Mouse (Mus musculus): ENCODE results near the gene Psg20.
"Not testable (repeated sequence)": the region's sequence is repeated elsewhere in the genome, so short reads cannot be mapped to it uniquely, and the experiment has no call there.

Gene Psg20

DNA sequence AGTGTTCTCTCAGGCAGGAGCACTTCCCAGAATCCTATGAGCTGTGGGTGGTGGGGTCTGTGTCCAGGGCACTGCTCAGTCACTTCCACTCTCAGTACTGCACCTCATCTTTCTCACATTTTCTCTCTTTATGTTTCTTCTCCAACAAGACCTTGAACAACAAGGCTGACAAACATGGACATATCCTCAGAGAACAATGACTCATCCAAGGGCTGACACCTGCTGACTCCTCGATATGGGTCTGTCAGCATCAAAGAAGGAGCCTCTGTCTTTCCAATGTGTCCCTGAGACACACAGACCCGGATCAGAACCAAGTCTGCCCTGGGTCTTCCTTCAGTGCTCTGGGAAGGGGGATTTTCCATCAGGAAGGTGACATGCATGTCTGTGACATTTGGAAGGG, at the start of gene Psg20:
Gene Psg20, minus strand, starts transcription at position 101 of the 400 bp plus-strand sequence.
- no peak for DNase-seq (ENCODE audit: low spot score)

DNA sequence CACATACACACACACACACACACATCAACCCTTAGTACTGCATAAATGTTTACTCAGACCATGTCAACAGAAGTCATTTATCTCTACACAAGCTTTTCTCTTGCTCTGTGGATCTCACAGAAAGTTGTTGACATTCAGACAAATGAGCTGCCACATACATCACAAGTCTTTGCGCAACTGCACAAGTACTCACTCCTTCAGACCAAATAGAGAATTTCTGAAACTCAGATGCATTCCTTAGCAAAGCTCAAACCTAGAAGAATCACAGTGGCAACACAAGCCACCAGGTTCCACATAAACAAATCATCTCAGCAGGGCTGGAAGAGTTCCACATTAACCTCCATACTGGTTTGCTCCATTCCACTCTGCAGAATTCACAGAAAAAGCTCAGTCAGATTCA, 48.5 kb upstream of the Psg20 start:
- DNase-seq (ENCODE audit: low spot score): no peak

- DNase-seq (ENCODE audit: low spot score): no peak
These were observed 47.1 kb upstream of the Psg20 start for GRCm38 (mm10) chr7:18733111-18733510.

DNA sequence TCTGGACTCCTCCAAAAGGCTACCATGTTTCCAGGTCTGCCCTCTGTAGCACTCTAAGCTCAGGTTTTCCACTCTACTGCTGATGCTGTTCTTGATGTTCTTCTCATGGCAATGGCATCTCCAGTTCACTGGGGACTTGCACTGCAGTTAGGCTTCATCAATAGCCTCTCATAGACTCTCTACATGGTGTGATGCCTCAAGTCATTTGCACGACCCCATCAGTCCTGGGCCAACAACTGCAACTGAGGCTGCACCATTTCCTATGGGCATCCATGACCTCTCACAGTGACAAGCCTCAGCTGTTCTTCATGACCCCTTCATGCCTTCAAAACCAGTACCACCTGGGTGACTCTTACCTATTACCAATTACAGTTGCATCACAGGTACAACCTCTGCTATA, 42.4 kb upstream of the Psg20 start:
- no peak for DNase-seq (ENCODE audit: low spot score)

DNA sequence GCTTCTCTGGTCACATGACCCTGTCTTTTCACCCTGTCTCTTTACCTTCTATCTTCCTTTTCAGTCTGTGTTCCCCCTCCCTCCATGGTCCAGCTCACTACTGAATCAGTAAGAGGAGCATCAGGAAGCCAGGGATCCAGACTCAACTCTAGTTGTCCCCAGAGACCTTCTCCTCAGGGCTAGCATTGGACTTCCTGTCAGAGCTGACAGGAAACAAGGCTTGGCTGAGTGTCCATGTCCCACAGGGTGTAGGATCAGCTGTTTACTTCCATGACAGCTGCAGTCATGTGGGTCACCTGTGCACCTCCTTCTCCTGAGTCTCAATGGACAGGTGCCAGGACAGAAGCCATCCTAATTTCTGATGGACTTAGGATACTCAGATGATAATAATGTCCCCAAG, 39.9 kb upstream of the Psg20 start:
- not testable (repeated sequence) for DNase-seq (ENCODE audit: low spot score)

GRCm38 (mm10) chr7:18724001-18724400, 38.0 kb upstream of the Psg20 start:
- no peak for DNase-seq (ENCODE audit: low spot score)

- DNase-seq (ENCODE audit: low spot score): no peak
These were observed 31.8 kb upstream of the Psg20 start, which contains the start of gene Psg22 for GRCm38 (mm10) chr7:18717790-18718189. Psg22 (plus strand) TSS chr7:18718090.

GRCm38 (mm10) chr7:18715546-18715945, 29.6 kb upstream of the Psg20 start:
- no peak for DNase-seq (ENCODE audit: low spot score)

DNA sequence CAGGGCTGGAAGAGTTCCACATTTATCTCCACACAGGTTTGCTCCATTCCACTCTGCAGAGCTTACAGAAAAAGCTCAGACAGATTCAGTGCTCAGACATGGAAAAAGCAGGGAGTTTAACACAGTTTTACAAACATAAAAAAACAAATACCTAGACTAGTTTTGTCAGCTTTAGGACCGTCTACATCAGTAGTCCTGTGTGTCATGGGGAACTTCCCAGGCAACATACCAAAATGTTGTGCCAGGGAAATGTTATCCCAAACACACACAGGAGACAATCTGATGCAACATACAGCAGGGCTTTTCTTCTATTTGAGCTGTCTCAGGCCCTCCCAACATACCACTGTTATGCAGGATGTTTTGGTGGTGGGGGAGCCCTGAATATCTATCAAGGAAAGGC, 24.9 kb upstream of the Psg20 start:
- DNase-seq (ENCODE audit: low spot score): no peak

DNA sequence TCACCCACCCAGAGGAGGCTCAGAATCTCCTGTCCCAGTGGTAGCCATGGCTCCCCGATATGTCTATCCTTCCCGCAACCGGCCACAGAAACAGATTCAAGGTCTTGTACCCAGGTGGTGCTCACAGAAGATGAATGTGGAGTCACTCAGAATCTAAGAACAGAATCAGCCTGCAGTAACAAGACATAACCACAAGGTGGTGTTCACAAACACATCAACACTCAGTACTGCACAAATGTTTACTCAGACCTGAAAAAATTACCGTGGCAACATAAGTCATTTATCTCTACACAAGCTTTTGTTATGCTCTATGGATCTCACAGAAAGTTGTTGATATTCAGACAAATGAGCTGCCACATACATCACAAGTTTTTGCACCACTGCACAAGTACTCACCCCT, 24.3 kb upstream of the Psg20 start:
- DNase-seq (ENCODE audit: low spot score): not testable (repeated sequence)

DNA sequence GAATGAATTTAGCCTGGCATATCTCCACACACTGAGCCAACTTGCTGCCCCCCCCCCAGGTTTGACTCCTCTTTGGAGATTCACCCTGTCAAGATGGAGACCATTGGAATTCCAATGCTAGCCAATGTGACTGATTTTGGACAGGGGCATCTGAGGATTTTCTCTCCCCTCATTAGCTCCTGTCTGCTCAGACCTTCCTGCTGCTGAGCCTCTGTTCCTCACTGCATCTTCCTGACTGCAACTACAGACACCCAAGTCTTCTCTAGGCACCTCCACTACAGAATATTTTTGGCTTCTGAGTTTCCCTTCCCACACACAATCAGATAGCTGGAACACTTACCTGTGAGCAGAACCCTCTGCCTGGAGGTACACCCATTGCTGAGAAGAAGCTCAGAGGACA, 399 bp downstream of the Psg20 start:
- no peak for DNase-seq (ENCODE audit: low spot score)

GRCm38 (mm10) chr7:18679772-18680171, 6.2 kb downstream of the Psg20 start:
- DNase-seq (ENCODE audit: low spot score): peak; percentile 4

- DNase-seq (ENCODE audit: low spot score): not testable (repeated sequence)
These were observed 29.4 kb downstream of the Psg20 start, which contains the start of gene Psg21 for GRCm38 (mm10) chr7:18656625-18657024. Psg21 (minus strand) TSS chr7:18656725.

DNA sequence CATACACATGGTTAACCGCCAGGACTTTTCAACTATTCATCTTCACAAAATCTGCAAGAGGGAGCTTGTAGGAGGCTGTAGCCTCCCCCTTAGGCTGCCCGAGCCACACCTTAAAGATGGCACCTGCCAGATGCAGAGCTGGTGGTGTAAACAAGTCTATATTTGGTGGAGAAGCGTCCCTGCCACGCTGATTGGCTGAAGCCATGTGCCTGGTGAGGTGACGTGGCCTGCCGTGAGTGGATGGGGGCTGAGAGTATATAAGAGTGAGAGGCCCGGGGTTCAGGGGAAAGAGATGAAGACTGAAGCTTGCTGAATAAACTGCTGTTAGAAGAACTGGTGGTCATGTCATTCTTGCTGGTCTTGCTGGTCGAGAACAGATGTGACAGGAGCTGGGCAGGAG, 59.1 kb downstream of the Psg20 start:
- not testable (repeated sequence) for DNase-seq (ENCODE audit: low spot score)

Measured in ovary, postnatal 14 days (tissue).